Mouse (Mus musculus) urinary bladder, adult 18-20 months (tissue): ENCODE measurements around the gene Nkain2.
"Not testable (repeated sequence)": the region's sequence is repeated elsewhere in the genome, so short reads cannot be mapped to it uniquely, and the experiment has no call there.

Experiments
- DNase-seq, 2 experiments: peaks; one replicate each; pipeline ENCODE4 v3.0.0; 2022; ENCODE audit warnings: low spot score in 2 of 2, mixed read lengths in 2 of 2

Gene Nkain2

DNA sequence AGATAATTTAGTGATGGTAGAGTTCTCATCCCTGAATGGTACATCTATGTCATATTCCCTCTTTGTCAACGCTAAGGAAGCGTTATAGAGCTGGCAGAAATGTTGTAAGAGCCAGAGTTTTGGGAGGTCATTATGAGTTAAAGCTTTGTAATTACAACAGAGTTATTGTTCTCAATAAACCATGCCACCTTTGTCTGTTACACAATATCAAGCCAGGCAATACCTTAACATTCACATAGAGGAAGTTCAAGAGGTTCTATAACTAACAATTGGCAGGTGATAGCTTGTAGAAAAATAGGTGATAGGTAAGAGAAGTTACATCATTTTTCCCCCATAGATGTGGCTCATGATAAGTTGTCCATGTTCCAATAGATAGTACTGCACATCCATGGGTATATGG, 832.0 kb downstream of the Nkain2 start:
- DNase-seq = no peak

DNA sequence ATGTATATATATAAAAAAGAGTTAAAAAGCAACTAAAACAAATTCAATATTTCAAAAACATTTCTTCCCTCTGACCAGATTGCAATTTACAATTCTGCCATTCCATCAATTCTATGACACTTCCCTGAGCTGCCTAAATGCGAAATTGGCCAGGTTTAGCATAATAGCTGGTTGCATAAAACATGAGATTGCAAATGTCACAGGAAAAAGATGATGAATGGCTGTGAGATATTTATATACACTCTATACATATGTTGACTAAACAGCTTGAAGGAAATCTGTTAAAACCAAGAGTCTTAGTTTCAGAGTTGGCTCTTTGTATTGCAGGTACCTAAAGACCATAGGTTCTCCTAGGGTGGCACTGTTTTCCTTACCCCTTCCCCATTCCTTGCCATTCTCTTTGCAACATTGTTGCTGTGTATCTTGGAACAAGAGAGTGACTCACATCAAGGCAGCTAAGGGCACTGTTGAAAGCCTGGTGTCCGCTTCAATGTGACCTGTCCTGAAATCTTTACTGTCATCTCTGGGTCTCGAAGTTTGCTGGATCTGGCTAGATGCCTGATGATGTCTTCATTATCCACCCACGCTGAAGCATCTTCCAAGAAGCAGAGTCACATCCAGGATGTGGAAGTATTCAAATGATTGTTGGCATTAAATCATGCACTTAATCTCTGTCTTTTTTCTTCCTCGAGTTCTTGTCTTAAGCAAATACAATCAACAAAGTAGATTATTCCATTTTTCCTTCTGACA, 837.5 kb downstream of the Nkain2 start:
- DNase-seq = no peak

- DNase-seq = no peak
Observed at GRCm38 (mm10) chr10:32052045-32052444, 838.2 kb downstream of the Nkain2 start.

DNA sequence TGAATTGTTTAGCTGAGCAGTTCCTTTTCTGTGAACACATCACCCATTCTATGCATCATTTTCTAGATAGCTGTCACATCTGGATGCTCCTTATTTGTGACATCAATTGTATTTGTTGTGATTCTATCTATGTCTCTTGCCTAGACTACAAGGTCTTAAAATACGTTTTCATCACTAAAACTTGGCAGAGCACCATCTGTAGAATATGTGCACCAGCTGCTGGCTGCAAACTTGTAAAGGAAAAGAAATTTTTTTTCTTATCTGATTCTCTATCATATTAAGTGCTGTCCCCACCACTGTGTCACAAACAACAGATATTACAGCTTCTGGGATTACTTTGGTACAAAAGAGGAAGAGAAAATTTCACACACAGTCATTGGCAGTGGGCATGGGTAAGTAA, 860.3 kb downstream of the Nkain2 start:
- no peak for DNase-seq

DNA sequence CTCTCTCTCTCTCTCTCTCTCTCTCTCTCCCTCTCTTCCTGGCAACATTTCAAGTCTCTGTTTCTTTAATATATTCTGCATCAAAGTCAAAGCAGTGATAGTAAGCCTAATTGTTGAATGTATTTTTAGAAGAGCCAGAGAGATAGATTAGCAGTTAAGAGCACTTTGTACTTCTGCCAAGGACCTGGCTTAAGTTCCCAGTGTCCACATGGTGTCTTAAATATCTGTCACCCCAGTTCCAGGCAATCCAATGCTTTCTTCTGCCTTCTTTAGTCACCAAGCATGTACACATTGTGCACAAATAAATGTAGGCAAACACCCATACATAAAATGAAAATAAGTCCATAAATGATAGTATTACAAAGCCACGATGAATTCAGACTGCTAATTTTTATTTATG, 871.9 kb downstream of the Nkain2 start:
- DNase-seq = no peak

- no peak for DNase-seq
Observed at GRCm38 (mm10) chr10:32001216-32001753, 889.0 kb downstream of the Nkain2 start.

GRCm38 (mm10) chr10:31993205-31993604, 897.1 kb downstream of the Nkain2 start:
- DNase-seq = no peak

- no peak for DNase-seq
Observed at GRCm38 (mm10) chr10:31978387-31978786, 911.9 kb downstream of the Nkain2 start.

- no peak for DNase-seq
Observed at GRCm38 (mm10) chr10:31947178-31947726, 943.0 kb downstream of the Nkain2 start.

- no peak for DNase-seq
Observed at GRCm38 (mm10) chr10:31931961-31932360, 958.3 kb downstream of the Nkain2 start.

GRCm38 (mm10) chr10:31927657-31928056, 962.6 kb downstream of the Nkain2 start:
- DNase-seq = no peak

DNA sequence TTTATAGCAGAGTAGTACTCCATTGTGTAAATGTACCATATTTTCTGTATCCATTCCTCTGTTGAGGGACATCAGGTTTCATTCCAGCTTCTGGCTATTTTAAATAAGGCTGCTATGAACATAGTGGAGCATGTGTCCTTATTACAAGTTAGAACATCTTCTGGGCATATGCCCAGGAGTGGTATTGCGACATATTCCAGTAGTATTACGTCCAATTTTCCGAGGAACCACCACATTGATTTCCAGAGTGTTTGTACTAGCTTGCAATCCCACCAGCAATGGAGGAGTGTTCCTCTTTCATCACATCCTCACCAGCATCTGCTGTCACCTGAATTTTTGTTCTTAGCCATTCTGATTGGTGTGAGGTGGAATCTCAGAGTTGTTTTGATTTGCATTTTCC, 969.4 kb downstream of the Nkain2 start:
- DNase-seq = not testable (repeated sequence)

DNA sequence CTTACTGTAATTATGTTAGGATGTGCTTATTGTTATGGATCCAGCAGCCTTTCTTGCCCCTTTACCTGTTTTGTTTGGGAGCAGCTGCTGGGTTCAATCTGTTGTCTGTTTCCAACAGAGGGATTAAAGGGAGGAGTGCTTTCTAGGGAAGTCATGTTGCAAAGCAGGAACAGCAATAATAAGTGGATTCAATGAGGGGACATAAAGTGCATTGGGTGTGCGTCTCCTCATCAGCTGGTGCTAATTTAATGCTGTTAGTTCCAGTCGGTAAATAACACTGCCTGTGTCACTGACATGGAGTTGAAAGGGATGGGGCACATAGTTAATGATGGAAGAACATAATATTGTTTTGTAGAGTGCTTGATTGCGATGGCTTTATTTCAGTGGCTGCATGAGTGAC, 982.8 kb downstream of the Nkain2 start:
- no peak for DNase-seq

GRCm38 (mm10) chr10:31899501-31899900, 990.8 kb downstream of the Nkain2 start:
- no peak for DNase-seq

DNA sequence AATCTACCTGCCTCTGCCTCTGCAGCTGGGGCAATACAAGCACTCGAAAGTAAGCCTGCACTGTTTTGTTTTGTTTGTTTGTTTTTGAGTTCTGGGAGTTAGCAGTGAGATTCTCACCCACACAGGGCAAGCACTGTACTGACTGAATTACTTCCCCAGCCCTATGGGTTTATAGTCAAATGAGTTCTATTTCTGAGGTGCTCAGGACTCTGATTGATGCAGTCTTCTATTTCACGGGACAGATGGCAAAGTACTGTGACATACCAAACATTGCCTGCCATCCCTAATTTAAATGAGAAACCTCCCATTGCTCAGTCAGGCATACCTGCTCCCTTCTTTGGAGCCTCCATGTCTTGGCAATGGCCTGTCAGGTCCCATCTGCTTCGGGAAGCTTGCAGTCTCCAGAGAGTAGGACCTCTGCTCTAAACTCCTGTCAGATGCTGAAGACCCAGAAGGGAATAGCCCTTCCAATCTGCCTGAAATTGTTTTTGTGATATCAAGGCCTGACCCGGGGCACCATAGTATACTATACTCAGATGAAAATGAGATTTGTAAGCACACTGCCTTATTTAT, 1016.9 kb downstream of the Nkain2 start:
- DNase-seq = no peak

- no peak for DNase-seq
Observed at GRCm38 (mm10) chr10:31868275-31868674, 1022.0 kb downstream of the Nkain2 start.

GRCm38 (mm10) chr10:31827041-31827440, 1063.2 kb downstream of the Nkain2 start:
- DNase-seq = no peak

- DNase-seq = no peak
Observed at GRCm38 (mm10) chr10:31812543-31812942, 1077.7 kb downstream of the Nkain2 start.

DNA sequence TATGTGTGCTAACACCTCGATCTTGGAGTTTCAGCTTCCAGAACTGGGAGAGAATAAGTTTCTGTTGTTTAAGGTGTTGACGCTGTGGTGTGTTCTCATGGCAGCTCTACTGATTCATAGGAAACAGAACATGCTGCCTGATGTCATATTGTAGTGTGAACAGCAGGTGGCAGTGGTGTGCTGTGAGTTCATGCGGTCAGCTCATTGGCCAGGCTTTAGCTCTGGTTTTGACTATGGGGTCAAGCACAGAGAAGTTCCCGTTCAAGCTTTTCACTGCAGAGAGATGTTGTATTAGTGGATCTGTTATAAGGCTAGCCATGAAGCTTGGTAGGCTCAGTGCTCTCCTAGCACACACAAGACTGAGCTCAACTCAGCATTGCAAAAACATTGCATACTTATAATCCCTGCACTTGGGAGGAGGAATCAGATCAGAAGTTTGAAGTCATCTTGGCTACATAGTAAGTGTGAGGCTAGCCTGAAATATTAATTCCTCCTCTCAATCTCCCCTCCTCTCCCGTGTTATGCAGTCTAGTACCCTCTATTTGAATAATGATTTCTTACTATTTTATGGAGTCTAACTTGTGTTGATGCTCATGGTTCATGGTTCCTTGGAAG, 1147.7 kb downstream of the Nkain2 start:
- DNase-seq = peak; percentile 24 to 25

- no peak for DNase-seq
Observed at GRCm38 (mm10) chr10:31728036-31728435, 1162.2 kb downstream of the Nkain2 start.

DNA sequence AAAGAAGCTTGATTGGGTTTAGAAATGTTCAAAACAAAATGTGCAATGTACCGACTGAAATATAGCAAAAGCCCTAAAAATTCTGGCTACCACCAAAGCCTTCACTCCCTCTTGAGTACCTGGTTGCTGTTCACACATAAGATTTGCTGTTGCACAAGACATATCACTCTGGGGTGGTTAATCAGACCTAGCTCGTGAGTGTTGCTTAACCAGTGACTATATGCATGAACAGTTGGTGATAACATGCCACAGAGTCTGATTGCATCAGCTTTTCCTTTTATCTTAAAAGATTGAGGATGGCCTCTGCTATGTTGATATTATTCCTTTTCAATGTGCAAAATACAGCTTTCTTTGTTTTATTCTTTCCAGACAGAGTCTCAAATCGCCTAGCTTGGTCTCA, 1243.0 kb downstream of the Nkain2 start:
- DNase-seq = no peak

DNA sequence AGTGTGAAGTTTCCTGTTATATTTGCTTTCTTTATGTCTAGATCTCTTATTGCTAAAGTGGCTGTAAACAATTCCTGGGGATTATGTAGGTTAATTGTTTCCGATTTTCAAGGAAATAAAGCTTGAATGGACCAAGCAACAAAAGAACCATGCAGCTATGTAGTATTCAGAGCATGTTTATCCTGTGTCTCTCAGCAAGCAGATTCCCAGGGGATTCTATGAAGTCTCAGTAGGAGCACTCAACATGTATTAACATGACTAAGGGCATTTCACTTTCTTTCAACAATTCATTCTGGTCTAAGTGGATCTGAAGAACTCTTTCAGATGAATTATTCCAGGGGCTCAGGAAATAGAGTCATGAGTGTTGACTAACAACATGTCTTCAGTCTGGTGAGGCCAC, 1244.2 kb downstream of the Nkain2 start:
- DNase-seq = no peak
